Mouse (Mus musculus) urinary bladder, postnatal 36 days (tissue): ENCODE measurements at regions not wholly inside any gene's neighbourhood (a gene's known extent, or its start where the extent isn't known, plus 50 kb on each side); places are given as distances from the start of the nearest gene placed in this dataset.

Experiments
- DNase-seq, 2 experiments: peaks; one replicate each; pipeline ENCODE4 v3.0.0; 2022; ENCODE audit warnings: low spot score in 2 of 2, mixed read lengths in 1 of 2

DNA sequence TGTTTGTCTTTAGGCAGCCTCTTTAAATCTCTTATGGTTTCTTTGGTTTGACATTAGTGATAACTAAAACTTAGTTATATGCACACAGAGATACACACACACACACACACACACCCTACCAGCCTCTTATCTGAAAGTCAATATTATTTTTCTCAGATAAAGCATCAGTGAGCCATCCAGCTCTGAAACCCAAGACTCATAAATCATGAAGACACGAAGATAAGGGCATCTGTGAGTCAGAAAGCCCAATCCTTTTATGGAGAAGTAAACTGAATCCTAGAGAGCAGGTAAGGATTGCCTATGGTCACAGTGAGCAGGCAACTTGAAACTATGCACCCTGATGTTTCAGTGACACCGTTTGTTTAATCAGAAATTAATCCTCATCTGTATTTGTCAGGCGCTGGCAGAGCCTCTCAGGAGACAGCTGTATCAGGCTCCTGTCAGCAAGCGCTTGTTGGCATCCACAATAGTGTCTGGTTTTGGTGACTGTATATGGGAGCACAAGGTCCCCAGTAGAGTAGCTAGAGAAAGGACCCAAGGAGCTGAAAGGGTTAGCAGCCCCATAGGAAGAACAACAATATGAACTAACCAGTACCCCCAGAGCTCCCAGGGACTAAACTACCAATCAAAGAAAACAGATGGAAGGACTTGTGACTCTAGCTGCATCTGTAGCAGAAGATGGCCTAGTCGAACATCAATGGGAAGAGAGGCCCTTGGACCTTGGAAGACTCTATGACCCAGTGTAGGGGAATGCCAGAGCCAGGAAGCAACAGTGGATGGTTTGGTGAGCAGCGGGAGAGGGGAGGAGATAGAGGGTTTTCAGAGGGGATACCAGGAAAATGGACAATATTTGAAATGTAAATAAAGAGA lies 207.3 kb upstream of the Ank start:
- DNase-seq = peak; percentile 14 to 34

DNA sequence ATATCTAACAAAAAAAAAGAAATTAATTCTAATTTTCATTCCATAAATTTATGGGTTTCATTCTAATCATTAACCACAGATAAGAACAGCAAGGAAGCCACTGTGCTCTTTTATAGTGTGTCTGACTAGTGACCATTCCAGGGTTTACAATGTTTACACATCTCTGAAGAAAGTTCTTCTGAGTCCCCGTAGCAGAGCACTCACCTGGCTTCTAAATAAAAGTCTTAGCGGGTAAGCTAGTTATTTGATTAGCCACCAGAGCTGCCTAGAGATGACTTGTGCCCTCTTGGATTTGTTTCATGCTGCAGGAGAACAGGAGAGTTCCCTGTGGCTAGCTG lies 206.7 kb upstream of the Ank start:
- DNase-seq = no peak

DNA sequence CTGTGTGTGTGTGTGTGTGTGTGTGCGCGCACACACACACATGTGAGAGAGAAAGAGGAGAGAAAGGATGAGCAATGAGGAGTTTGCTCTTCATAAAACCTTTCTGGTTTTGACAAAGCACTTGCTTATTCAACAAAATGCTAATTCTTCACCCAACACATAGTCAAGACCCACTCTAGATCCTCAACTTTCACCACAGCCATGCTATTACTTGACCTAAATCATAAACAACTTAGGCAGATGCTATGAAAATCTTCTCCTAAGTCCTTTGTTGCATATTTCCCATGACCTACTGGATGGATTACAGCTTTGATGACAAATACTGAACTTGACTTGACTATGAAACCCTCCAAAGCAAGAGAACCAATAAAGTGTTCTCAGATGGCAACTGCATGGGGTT lies 196.3 kb upstream of the Ank start:
- no peak for DNase-seq

DNA sequence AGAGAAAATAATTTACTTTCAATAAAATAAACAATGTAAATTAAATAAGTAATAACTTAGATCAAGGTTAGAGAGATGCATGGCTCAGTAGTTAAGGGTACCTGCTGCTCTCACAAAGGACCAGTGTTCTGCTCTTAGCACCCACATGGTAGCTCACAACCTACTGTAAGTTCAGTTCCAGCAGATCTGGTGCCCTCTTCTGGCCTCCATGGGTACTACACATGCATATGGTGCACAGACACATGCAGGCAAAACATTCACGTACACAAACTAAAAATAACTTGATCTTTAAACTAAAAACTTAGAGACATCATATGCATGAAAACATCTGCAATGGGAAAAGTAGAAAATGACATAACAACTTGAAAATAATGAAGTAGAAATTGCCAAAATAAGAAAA lies 184.2 kb upstream of the Ank start:
- no peak for DNase-seq

DNA sequence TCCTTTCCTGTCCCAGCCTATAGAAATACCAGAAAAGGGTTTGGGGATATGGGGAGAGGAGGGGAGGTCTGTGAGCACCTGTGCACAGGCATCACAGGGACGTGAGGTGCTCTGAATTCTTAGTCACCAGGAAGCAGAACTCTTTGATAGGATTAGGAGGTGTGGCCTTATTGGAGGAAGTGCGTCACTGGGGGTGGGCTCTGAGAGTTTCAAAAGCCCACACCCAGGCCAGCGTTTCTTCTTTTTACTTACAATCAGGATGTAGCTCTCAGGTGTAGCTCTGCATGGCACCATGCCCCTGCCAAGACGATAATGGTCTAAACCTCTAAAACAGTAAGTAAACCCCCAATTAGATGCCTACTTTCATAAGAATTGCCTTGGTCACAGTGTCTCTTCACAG lies 162.6 kb upstream of the Ank start:
- no peak for DNase-seq

DNA sequence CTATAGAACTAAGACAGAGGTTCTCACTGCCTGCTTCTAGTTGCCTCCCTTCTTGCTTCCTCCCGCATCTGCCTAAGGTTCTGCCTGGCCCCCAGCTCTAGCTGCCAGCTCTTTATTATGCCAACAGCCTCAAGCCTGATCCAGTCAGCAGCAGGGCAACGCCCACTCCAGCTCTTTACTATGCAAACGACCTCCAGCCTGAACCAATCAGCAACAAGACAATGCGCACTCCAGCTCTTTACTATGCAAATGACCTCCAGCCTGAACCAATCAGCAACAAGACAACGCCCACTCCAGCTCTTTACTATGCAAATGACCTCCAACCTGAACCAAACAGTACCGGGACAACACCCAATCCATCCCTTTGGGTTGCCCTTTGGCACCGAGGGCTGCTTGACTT lies 162.2 kb upstream of the Ank start:
- DNase-seq = no peak

DNA sequence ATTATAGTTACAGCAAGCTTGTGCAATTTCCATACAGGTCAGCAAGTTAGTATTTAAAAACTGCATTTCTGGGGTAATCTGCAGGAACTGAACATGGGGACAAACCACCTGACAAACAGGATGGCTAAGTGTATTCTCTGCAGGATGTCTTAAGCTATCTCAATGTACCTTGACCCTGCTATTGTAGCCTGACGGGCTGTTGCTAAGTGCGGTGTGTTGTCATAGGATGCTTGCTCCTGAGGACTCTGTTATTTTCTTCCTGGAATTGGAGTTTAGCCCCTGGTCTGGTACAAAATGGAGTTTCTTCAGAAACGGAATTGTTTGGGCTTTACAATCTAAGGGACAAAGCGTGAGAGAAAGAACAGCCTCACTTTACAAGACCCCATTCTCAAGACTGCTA lies 161.4 kb upstream of the Ank start:
- DNase-seq = no peak

DNA sequence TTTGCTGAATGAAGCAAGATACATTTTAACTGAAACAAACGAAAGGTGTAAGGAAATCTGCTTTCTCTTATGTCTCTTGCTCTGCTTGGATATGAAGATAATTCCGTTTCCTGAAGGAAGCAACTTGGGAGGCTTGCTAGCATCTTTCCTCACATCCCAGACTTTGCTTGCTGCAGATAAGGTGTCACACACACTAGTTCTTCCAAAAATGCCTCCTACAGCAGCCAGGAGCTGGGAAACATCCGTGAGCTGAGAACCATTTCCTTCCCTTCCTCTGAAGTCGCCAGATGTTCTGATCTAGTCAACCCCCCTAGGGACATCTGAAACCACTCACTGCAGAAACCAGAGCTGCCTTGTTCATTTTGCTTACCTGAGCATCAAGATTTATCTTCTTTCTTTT lies 157.8 kb upstream of the Ank start:
- DNase-seq = no peak

DNA sequence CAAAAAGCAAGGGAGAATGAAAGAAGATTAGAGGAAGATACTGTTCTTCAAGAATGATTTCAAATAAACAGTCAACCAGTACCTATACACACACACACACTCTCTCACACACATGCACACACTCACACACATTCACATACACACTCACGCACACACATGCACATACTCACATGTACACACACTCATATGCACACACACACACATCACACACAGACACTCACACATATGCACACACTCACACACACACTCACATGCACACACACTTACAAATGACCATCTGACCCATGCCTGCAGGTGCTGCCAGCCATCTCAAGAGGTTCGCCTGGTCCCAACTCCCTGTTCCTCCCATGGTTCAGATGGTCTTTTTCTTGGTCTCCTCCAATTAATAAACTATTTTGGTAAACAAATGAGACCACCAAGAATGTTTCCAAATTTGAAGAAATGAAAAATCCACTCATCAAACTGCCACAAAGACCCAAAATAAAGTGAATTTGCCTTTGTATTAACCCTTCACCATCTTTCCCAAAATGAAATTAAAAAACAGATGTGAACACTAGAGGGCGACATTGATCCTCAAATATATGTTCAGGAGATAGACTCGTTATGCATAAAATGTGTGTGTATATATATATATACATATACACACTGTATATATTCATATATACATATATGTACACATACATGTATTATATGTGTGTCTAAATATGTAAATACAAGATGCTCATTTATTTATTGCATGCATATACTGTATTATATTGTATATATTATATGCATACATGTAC lies 150.3 kb upstream of the Ank start:
- DNase-seq = no peak

DNA sequence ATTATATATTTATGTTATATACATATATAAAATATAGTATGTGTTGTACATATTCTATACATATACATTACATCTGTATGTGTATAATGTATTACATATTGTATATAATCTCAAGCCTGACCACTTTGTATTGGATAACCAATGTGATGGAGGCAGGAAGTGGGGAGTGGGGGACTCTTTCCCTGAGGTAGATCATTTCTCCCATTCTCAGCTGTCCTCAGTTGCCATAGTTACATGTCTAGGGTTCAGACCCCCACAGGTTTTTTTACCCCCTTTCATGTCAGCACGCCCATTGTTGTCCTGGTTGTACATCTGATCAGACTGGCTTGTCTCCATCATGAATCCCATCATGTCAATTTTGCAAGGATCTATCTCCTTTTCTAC lies 149.7 kb upstream of the Ank start:
- no peak for DNase-seq

DNA sequence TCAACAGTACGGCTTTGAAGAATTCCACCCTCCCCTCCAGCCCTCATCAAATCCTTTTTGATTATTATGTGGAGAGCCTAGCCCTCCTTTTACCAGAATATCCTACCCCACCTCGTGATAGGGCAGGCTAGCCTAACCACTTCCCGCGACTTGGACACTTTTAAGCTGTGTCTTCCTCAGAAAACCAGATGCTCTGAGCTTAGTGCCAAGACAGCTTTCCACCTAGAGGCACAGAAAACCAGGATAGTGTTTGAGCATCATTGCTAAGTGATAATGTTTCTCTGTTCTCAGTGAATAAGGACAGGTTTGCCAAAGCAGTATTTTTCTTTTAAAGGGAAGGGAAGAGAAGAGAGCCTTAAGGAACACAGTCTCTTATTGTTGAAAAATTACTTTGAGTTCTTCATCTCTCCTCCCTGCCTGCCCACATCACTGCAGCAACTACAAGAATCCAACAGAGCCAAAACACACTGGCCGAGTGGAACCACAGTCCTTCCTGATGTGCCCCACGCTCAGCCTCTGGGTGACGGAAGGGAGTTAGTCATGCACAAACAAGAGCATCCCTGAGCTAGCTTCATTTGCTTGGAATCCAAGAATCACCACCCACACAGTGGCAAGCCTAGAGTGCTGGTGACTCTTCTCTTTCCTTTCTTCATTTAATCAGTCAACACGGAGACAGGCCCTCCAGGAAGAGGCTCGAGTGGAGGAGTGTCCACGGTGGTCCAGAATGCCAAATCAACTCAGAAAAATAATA lies 144.4 kb upstream of the Ank start:
- DNase-seq = no peak

DNA sequence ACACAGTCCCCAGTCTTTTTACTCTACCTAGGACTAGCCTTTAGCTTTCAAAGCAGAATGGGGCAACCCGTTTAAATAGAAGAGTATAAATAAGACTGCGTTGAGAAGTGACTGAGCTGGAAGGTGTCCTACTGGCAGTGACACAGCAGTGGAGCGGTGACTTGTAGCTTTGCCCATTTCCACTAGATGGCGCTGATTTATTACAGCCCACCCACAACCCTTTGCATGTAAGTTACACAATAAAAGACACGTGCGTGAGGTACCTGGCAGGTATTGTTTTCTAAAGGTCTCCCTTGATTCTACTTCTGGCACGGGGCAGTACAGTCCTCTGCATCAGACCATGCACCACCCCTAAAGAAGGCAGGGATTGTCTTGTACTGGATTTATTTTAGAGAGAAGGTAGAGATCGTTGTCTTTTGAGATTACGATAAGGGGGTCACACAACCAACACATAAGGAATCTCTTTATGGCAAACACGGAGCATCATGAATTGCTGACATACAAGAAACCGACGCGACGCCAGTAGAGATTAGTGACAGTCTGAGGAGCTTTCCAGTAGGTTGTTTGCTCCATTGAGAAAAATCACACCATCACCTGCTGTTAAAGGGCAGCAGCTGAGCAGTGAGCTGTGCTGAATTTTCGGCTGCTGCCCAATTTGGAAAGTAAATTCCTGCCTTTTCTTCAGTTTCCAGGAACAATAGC lies 140.5 kb upstream of the Ank start:
- peak; percentile 36 to 62 for DNase-seq

DNA sequence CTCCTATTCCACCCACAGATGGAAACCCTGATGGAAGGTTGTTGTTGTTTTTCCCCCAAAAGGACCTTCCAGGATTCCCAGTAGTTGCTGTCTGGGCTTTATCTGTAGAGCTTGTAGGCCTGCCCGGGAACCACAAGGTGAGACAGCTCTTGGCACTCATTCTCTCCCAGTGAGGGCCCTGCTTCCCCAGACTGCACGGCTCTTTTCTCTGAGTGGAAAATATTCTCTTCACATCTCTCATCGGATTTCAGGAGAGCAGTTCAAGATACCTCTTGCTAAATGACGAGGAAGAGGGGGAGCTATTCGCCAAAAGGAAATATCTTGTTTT lies 140.0 kb upstream of the Ank start:
- no peak for DNase-seq

DNA sequence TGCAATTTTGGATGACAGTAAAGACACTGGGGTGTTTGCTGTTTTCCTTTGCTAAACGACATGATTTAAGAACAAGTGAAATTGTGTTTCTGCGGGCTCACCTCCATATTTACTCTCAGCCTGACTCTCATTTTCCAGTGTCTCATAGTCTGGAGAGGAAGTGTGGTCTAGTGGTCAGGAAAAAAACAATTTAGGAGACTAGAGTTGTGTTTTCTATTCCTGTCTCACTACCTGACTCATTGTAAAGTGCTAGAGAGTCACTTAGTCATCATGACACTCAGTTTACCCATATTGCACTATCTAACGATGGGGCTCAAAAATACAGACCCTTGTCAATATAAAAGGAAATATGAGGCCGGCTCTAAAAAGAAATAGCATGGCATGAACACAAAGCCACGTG lies 138.7 kb upstream of the Ank start:
- no peak for DNase-seq

DNA sequence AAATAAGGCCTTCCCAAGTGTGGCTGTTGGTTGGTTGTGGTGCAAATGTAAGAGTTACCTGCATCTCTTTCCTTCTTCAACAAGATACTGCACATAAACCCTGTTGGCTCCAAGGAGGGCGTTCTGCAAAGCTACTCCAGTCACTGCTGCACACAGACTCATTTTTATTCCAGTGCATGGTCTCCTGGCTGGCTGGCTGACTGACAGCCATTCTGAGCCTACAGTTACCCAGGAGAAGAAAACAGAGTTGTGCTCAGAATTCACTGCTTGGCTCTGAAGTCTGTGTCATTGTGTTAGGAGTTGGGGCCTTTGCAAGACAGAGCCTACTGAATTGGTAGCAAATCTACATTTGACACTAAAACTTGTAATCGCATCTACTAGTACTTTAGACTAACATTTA lies 138.0 kb upstream of the Ank start:
- DNase-seq = no peak

DNA sequence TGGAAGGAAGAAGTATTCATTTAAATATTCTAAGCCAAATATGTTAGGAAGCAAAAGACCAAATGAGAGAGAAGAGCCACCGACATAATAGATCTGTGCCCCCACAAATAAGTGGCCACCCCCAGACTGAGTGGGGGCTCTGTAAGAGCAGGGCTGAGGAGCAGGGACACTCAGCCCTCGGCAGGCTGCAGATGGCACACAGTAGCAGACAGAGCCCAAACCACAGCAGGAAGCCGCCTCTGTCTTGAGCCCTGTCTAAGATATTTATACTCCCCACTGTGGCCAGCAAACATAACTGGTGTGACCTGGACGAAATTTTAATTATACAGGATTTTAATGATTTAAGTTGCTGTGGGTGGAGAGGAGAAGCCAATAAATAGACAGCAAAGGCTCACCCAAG lies 126.4 kb upstream of the Ank start:
- DNase-seq = no peak

DNA sequence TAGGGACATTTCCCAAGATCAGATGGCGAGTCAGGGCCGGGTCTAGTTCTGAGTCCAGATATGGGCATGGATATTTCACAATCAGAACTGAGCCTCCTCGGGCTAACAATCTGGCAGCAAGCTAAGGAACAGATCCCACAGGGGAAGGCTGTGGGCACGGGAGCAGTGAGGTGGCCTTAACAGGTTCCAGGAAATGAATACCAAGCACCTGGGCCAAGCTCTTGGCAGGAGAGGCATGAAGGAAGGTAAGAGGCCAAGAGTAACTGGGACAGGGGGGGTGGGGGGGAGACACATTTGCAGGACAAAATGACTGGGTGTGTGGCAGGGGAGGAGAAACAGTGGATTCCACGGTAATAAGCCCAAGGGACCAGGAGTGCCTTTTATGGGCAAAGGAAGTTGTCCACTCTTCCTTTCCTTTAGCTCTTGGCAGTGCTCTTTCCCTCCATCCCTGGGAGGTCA lies 124.9 kb upstream of the Ank start:
- DNase-seq = peak in 1 of 2 experiments; percentile 5

DNA sequence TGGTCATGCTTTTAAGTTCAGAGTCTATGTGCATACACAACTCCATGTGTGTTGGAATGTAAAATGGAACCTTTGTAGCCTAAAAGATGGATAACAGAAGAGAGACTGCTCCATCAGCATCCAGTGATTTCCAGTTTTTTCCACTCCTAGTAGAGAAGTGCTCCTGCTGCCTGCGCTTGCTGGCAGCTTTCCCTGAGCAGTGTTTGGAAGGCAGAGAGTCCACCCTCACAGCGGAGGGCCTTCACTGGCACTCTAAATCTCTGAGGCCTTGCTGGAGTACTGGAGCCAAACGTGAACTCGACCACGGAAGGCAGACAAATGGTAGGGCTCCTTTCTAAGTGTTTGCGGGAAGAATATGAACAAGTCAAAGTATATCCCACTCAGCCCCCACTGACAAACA lies 108.0 kb upstream of the Ank start:
- DNase-seq = no peak

DNA sequence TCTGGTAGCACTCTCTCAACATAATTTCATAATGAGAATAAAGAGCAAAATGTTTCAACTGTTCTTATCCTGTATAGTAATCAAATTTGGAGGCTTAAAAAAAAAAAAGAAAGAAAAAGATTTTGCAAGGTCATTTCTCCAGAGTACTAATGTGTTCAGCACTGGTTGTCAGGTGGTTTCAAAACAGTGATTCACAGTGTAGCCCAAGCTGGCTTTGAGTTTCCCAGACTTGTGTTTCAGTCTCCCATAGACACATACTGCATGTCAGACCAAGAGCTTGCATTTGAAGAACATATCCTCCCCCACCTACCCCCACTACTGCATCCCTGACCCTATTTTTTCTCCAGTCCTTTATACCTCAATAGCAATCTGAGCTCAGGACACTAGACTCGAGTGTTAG lies 107.2 kb upstream of the Ank start:
- no peak for DNase-seq

DNA sequence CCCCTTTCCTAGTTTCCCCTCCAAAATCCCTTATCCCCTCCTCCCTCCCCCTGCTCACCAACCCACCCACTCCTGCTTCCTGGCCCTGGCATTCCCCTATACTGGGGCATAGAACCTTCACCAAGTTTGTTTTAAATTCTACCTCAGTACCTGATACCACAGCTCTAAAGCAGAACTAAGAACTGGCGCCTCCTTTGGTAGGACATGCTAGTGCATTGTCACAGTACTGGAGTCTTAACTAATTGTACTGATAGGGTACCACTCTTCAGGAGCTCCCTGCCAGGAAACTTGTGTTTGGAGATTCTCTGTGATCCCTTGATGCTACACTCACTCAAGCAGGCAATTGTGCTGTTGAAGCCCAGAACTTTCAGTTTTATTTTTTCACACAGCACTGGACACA lies 92.0 kb upstream of the Ank start:
- no peak for DNase-seq

DNA sequence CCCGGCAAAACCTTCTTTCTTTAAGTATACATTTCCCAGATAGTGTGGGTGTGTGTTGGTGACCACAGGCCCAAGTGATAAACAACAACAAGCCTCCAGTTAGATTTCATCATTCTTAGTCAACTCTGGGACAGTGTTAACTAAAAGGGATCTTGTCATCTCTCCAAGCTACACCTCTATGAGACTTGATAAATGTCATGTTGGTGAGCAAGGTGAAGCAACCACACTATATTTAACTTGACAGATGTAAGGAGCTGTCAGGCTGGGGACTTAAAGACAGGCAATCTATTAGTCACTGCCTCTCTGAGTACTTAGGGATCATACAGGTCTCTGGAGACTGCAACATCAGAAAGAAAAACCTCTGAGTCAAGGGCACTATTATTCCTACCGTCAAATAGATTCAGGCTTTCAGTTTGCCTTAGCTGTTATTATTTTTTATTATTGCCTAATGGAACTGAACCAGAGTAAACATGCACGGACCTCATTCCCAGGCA lies 87.8 kb upstream of the Ank start:
- no peak for DNase-seq

DNA sequence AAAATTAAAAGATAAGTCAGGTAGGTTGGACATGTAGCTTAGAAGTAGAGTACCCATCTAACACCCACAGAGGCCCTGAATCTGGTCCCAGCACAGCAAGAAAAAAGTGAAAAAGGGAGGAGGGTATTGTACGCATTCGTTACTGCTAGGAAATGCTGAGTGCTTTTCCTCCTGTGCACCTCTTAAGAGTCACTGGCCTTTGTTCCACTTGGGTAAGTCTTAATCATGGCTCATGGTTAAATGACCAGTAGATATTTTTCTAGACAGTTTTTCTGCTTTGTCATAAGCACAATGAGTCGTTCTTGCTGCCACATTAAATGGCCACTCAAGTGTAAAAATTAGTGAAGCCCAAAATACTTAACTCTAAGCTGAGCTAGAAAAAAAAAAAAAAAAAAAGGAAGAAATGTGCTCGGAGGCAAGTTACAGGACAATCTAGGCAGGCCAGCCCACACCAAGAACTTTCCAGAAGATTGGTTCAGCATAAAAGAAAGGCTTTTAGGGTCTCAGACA lies 86.0 kb upstream of the Ank start:
- DNase-seq = no peak
